Mouse (Mus musculus) midbrain, embryonic 11.5 days (tissue): ENCODE measurements at regions not wholly inside any gene's neighbourhood (a gene's known extent, or its start where the extent isn't known, plus 50 kb on each side); places are given as distances from the start of the nearest gene placed in this dataset.
A peak's percentile ranks its signal among the peaks of the same experiment; 100 is the strongest.

Experiments
- ATAC-seq: fragments of 200-750 bp; cut with Nextera tagmentation; 2 replicates; pipeline ENCODE4 v1.8.0; 2017; ENCODE audit warnings: moderate TSS enrichment, moderate library complexity; ENCODE audit not compliant: low FRiP score
- DNase-seq: peaks from one replicate; pipeline ENCODE4 v3.0.0; 2015; ENCODE audit warnings: low spot score; ENCODE audit errors: missing footprints
- H3K27ac ChIP-seq: fragments of 300-500 bp; sonication (generic); 2 replicates; pipeline ENCODE4 v1.5.1; 2014; ENCODE audit warnings: low read depth, low read length
- H3K27me3 ChIP-seq: fragments of 300-500 bp; sonication (generic); 2 replicates; pipeline ENCODE4 v1.6.1; 2014; ENCODE audit warnings: mild to moderate bottlenecking, low read length, moderate library complexity, mixed read lengths; ENCODE audit not compliant: control insufficient read depth, insufficient read depth
- H3K36me3 ChIP-seq: fragments of 300-500 bp; sonication (generic); 2 replicates; pipeline ENCODE4 v1.6.1; 2014; ENCODE audit warnings: mild to moderate bottlenecking, low read length, moderate library complexity, mixed read lengths; ENCODE audit not compliant: control insufficient read depth, insufficient read depth
- H3K4me1 ChIP-seq: fragments of 300-500 bp; sonication (generic); 2 replicates; pipeline ENCODE4 v1.6.1; 2014; ENCODE audit warnings: low read length; ENCODE audit not compliant: control insufficient read depth, insufficient read depth
- H3K4me2 ChIP-seq: fragments of 300-500 bp; sonication (generic); 2 replicates; pipeline ENCODE4 v1.6.1; 2014; ENCODE audit warnings: mild to moderate bottlenecking, moderate library complexity
- H3K4me3 ChIP-seq: fragments of 300-500 bp; sonication (generic); 2 replicates; pipeline ENCODE4 v1.5.1; 2014; ENCODE audit warnings: low read depth, low read length
- H3K9ac ChIP-seq: fragments of 300-500 bp; sonication (generic); 2 replicates; pipeline ENCODE4 v1.6.1; 2014; ENCODE audit warnings: low read length
- H3K9me3 ChIP-seq: fragments of 300-500 bp; sonication (generic); 2 replicates; pipeline ENCODE4 v1.6.1; 2016; ENCODE audit warnings: low read length; ENCODE audit not compliant: control insufficient read depth
- WGBS: fragments of 180-500 bp; shearing (Covaris S2); extraction: QIAGEN DNeasy Blood & Tissue Kit; methylation state at CpG from one replicate; pipeline ENCODE4 v1.1.7; 2014; 5-methylcytosine and 5-hydroxymethylcytosine counted together

- ATAC-seq: peak; percentile 55; the same call in 1 of the 2 replicates
Measured at GRCm38 (mm10) chr12:13024215-13024841, 82.6 kb upstream of the Mycn start.

DNA sequence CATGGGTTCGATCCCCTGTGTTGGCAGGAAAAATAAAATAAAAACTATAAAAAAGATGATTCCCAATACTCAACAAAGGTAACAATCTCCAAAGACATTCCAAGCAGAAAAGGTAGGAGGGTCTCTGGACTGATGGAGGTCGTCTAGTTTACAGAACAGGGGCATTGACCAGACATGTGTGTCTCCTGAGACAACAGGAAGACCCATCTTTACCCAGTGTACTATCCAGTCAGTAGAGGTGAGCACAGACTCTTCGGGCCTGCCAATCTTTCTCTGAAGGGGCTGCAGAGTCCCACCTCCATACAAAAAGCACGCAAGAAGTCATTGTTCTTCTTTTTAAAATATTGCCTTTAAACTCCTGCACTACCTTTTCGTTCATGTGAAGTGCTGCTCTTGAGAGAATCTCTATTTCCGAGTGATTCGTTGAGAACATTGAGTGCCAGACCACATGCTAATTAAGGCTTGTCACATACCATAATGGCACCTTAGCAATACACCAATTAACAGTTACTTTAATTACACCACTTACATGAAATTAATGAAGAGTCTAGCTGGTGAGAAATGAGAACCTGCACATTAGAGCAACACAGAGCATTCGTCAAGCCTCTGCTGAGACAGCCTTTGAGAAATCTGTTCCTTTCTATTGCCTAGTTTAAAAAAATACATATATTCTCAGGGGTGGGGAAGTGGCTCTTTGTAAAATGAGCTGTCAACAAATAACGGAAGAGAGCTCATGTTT, 69.5 kb upstream of the Mycn start:
- Histone ChIP-seq H3K9ac (no peak overlapping the region), H3K36me3 (no peaks in the 10 kb centered on the region), H3K9me3 (no peaks in the 10 kb centered on the region), H3K4me2 (no peak overlapping the region), H3K4me3 (no peak overlapping the region), H3K27me3 (no peaks in the 10 kb centered on the region), H3K4me1 (no peaks in the 10 kb centered on the region), H3K27ac (no peak overlapping the region)
- DNase-seq: no peak
- 87% methylated on average over 9 of the region's 9 CpGs for WGBS
- no peak for ATAC-seq

More at GRCm38 (mm10) chr12:13024215-13024841, 82.6 kb upstream of the Mycn start:
- no peak overlapping the region for H3K9ac ChIP-seq
- H3K36me3 ChIP-seq: no peaks in the 10 kb centered on the region
- no peak overlapping the region for H3K4me3 ChIP-seq
- H3K27me3 ChIP-seq: no peaks in the 10 kb centered on the region
- no peak overlapping the region for H3K4me2 ChIP-seq
- H3K9me3 ChIP-seq: no peaks in the 10 kb centered on the region
- 51% methylated on average over 8 of the region's 8 CpGs for WGBS
- no peak overlapping the region for H3K27ac ChIP-seq
- no peak for DNase-seq
- H3K4me1 ChIP-seq: peaks cover 5% of the 10 kb centered on the region; the same call in 1 of the 2 replicates

DNA sequence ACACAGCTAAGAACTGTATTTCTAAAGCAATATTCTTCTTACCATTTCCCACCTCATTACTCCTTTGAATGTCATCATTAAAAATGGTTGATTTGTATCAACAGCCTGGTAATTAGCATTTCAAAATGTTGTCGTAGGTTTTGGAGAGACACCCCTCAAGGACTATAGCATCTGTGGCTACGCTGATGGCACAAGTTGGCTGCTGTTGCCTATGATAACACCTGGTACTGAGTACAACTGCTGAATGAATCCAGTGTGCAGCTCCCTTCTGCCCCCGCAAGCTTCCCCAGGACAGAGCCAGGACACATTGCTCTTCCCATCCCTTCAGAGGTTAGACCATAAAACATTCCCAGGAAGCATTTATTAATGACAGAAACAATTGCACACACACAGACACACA, 68.7 kb upstream of the Mycn start:
- Histone ChIP-seq H3K36me3 (no peaks in the 10 kb centered on the region), H3K4me1 (no peaks in the 10 kb centered on the region), H3K9me3 (no peaks in the 10 kb centered on the region), H3K4me2 (no peak overlapping the region), H3K27ac (no peak overlapping the region), H3K4me3 (no peak overlapping the region), H3K27me3 (no peaks in the 10 kb centered on the region), H3K9ac (no peak overlapping the region)
- DNase-seq (no peak), ATAC-seq (no peak)
- WGBS: 90% methylated on average over 3 of the region's 3 CpGs

- Histone ChIP-seq H3K36me3 (no peaks in the 10 kb centered on the region), H3K4me2 (no peak overlapping the region), H3K27ac (no peak overlapping the region), H3K9me3 (no peaks in the 10 kb centered on the region), H3K27me3 (no peaks in the 10 kb centered on the region), H3K4me1 (no peaks in the 10 kb centered on the region), H3K4me3 (no peak overlapping the region), H3K9ac (no peak overlapping the region)
- DNase-seq (no peak), ATAC-seq (no peak)
- WGBS: 35% methylated on average over 2 of the region's 2 CpGs
Measured at GRCm38 (mm10) chr12:13009470-13009869, 67.8 kb upstream of the Mycn start.

GRCm38 (mm10) chr12:13002703-13003102, 61.0 kb upstream of the Mycn start:
- Histone ChIP-seq H3K9me3 (no peaks in the 10 kb centered on the region), H3K4me1 (no peaks in the 10 kb centered on the region), H3K27me3 (no peaks in the 10 kb centered on the region), H3K36me3 (no peaks in the 10 kb centered on the region), H3K4me3 (no peak overlapping the region), H3K4me2 (no peak overlapping the region), H3K9ac (no peak overlapping the region), H3K27ac (no peak overlapping the region)
- DNase-seq: no peak
- ATAC-seq: no peak
- 84% methylated on average over 3 of the region's 3 CpGs for WGBS

DNA sequence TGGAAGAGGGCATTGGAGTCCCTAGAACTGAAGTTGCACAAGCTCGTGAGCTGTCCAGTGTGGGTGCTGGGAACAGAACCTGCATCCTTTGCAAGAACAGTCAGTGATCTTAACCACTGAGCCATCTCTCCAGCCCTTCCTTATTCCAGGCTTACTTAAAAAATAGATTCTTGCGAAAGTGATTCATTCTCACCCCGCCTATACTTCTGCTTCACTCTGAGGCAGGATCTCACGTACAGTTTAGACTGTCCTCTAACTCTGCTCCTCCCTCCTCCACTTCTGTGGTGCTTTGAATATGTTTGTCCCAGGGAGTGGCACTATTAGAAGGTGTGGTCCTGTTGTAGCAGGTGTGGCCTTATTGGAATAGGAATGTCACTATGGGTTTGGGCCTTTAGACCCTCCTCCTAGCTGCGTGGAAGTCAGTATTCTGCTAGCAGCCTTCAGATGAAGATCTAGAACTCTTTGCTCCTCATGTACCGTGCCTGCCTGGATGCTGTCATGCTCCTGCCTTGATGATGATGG, 60.4 kb upstream of the Mycn start:
- no peaks in the 10 kb centered on the region for H3K4me1 ChIP-seq
- H3K27me3 ChIP-seq: no peaks in the 10 kb centered on the region
- ATAC-seq (no peak), DNase-seq (no peak)
- WGBS: 92% methylated on average over 6 of the region's 6 CpGs
- no peaks in the 10 kb centered on the region for H3K36me3 ChIP-seq
- no peak overlapping the region for H3K27ac ChIP-seq
- H3K9ac ChIP-seq: no peak overlapping the region
- no peak overlapping the region for H3K4me2 ChIP-seq
- no peak overlapping the region for H3K4me3 ChIP-seq
- H3K9me3 ChIP-seq: no peaks in the 10 kb centered on the region

DNA sequence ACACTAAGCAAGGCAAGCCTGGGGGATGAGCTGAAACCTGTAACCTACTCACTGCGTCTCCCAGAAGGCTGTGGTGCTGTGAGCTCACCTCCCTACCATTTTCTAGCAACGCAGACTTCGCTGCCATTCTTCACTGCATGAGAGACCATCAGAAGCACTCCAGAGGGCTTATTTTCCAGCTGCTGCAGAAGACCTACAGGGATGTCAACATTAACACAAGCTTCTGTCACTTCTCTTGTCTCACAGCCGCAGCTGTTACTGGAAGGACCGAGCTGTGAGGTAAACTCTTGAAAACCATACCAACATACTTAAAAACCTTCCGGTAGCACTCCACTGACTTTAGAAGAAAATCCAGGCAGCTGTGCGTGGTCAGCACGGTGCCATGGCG, 54.3 kb upstream of the Mycn start:
- H3K9me3 ChIP-seq: no peaks in the 10 kb centered on the region
- peaks cover 10% of the 10 kb centered on the region for H3K4me1 ChIP-seq
- ATAC-seq (no peak), DNase-seq (no peak)
- no peak overlapping the region for H3K4me3 ChIP-seq
- no peaks in the 10 kb centered on the region for H3K36me3 ChIP-seq
- WGBS: 89% methylated on average over 9 of the region's 9 CpGs
- H3K4me2 ChIP-seq: no peak overlapping the region
- H3K27ac ChIP-seq: no peak overlapping the region
- no peaks in the 10 kb centered on the region for H3K27me3 ChIP-seq
- H3K9ac ChIP-seq: no peak overlapping the region

DNA sequence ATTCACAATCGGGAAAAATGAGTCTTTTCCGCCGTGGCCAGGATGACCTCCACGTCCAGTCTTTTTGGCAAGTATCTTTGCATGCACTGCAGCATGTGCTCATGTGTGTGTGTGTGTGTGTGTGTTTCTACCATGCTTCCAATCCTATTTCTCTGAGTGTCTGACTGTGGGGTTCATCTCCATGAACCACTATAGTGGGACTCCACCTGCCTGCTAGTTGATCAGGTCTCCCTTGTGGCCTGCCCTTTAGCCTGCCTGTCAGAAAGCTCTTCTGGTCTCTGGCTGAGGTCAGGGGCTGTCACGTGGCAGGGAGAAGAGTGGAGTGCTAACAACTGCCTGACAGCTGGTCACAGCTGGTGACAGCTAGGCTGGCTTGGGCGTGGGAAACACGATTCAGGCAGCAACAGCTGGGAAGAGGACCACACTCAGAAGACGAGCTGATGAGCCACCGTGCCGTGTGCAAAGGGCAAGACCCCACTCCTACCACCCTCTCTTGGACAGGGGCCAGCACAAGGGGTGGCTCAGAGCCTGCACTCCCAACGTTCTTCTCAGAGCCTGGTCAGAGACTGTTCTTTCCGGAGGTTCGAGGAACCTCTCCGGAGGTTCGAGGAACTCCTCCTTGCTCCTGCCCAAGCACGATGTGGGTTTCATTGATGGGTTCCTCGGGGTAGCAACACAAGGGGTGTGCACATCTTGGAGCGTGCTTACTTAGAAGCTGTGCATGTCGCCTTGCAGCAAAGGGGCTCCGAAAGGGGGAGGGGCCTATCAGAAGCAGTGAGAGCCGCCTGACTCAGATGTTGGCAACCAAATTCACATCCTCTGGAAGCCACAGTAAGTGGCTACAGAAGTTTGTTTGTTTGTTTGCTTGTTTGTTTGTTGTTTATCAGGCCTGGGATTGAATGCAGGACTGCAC, 53.6 kb upstream of the Mycn start:
- DNase-seq (no peak), ATAC-seq (peak; percentile 71)
- Histone ChIP-seq H3K36me3 (no peaks in the 10 kb centered on the region), H3K27me3 (no peaks in the 10 kb centered on the region), H3K4me3 (no peak overlapping the region), H3K27ac (no peak overlapping the region), H3K9ac (no peak overlapping the region), H3K4me1 (peaks cover 10% of the 10 kb centered on the region), H3K9me3 (no peaks in the 10 kb centered on the region), H3K4me2 (no peak overlapping the region)
- 63% methylated on average over 21 of the region's 21 CpGs for WGBS
